Mouse (Mus musculus) hindlimb bud, embryonic 11.5 days (tissue): ENCODE measurements around the gene Tssk4.

Source experiments
- DNase-seq: peaks from one replicate; pipeline ENCODE4 v3.0.0-alpha.2; 2012; ENCODE audit warnings: low read depth, low spot score; ENCODE audit errors: extremely low spot score

Tssk4 gene

DNA sequence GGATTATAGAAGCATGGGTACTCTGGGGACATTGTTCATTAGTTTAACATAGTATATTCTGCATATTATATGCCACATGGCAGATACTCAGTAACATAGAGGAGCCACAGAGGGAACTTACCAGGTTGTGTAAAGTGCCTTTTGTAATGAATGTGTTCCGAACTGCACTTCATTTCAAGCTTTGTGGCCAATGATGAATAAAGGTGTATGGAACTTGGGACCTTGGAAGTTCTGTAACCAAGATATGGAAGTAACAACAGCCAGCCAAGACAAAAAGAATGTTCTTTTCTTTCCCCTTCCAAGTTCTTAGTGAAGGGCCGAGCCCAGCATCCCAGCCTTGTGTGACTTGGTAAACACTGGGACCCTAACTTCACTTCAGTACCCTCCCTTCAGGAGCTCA is at the start of gene Tssk4:
TSS of gene Tssk4 (plus strand) at position 301 of the 400 bp plus-strand sequence.
- no peak for DNase-seq

DNA sequence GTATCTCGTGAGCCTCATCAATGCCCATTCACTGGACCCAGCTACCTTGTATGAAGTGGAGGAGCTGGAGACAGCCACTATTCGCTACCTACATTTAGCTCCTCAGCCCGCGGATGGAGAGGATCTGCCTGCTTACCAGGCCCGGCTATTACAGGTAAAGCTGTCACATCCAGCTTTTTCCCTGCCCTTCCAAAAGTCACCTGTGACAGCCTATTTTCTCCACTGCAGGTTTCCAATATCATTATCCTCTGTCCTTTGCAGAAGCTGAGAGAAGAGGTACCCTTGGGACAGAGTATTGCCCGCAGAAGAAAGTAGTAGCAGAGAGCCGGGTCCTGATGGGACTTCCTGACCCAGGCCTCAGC is 46.7 kb upstream of the Tssk4 start, which contains the start of gene Irf9:
TSS of gene Irf9 (plus strand) at position 301 of the 362 bp plus-strand sequence.
- DNase-seq = no peak

DNA sequence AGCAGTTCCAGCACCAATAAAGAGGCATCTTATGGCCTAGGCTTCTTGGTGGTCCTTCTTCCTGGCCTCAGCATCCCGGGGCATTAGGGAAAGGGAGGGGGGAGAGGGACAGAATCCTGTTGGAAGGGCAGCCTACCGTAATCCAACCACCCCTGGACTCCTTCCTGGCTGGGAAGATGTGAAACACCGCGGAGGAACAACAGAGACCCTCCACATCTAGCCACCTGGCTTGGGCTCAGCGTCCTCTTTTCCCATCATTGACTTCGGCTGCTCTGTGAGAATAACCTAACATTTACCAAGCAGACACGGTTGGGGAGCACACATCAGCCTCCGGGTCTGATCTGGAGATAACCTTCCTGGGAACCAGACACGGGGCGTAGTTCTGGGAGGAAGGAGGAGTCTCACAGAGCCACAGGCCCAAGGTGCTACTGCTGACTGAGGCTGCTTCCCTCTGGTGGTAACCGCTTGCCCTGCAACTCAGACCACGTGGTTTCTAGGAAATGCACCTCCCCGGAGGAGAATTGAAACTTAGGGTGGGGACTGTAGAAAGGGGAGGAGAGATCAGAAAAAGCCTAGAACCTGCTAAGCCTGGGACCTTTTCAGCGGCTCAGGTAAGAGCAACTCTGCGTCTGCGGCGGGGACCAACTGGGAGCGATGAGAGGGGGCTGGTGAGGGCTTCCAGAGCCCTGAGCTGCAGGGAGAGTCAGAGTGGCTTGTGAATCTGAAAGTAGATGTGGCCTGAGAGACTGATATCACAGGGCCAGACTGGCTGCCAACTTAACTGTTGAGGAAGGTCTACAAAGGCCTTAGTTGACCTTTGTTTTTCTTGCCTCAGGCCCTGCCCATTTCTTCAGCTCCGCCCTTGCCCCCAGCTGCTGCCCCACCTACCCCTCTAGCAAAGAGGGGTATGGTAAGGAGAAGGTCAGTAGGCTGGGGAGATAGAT is 46.1 kb upstream of the Tssk4 start:
- DNase-seq = peak; percentile 52

DNA sequence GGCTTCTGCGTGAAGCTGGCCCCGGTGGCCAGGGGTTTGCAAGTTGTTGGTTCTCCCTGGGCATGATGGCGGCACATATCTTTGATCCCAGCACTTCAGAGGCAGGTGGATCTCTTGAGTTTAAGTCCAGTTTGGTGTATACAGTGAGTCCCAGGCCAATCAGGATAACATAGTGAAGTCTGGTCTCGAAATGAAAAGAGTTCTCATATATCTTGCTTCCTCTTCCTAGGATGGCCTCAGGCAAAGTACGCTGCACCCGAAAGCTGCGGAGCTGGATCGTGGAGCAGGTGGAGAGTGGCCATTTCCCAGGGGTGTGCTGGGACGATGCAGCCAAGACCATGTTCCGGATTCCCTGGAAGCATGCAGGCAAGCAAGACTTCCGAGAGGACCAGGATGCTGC is 45.2 kb upstream of the Tssk4 start:
- no peak for DNase-seq

DNA sequence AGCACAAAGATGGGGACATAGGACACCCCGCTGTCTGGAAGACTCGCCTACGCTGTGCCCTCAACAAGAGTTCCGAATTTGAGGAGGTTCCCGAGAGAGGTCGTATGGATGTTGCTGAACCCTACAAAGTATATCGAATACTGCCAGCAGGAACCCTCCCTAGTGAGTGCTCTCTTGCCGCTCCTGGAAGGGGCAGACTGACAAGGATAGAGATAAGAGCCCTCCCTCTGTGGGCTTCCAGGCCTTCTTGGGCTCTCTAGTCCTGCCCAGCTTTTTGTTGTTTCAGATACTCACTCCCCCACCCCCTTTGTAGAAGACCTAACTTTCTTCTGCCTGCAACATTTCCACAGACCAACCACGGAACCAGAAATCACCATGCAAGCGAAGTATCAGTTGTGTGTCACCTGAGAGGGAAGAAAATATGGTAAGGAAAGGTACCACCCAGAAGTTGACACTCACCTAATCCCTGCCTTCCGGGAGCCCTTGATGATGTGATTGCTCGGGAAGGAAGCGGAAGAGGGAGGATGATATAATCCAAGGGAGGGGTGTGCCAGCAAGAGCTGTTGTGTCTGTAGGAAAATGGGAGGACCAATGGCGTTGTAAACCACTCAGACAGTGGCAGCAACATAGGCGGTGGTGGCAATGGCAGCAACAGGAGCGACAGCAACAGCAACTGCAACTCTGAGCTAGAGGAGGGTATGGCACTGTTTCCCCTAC is 44.1 kb upstream of the Tssk4 start:
- DNase-seq = no peak

DNA sequence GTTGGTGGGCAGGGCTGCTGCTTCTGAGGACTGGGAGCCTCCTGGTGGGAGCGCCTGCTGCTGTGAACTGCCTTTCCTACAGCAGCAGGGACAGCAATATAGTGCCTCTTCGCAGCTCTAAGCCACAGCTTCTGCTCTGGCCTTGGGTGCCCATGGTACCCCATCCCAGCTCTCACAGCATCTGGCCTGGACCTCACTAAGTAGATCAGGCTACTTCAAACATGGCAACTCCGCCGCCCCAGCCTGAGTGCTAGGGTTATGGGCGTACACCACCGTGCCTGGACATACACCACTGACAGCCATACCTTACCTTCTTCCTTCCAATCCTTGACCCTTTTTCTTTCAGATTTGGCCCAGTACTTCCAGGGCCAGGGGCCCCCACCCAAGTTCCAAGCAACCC is 41.6 kb upstream of the Tssk4 start:
- no peak for DNase-seq

DNA sequence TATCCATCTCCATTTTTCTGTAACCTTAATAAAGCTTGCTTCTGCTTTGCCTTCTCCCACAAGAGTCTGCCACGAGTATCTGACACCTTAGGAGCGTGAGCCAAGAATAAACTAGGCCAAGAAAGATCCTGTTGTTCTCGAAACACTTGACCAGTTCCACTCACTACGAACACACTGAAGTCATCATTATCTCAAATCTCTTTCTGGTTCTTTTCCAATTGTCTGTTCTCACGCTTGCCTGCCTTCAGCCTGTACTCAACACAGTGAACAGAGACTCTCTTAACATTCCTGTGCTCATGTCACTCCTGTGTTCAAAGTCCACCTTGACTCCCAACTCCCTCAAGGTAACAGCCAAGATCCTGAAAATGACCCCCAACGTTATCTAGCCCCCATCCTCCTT is 36.6 kb upstream of the Tssk4 start:
- no peak for DNase-seq

DNA sequence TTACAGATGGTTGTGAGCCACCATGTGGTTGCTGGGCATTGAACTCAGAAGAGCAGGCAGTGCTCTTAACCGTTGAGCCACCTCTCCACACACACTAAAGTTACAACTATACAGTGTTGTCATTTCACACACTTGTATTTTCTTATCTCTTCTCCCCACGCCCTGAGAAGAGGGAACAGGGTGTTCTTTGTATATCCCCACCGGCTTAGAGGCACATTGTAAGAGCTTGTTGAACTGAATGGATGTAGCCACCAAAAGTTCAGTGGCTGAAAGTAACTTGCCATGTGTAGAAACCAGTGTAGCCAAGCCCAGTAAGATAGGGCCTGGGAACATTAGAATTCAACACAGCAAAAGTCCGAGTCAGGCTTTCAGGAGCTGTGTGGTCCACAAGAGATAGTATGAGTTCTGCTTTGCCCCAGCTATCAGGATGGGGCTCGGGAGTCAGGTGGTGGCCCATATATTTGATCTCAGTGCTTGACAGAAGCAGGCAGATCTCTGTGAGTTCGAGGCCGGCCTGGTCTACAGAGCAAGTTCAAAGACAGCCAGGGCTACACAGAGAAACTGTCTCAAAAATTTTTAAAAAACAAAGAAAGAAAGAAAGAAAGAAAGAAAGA is 35.3 kb upstream of the Tssk4 start:
- DNase-seq = no peak

DNA sequence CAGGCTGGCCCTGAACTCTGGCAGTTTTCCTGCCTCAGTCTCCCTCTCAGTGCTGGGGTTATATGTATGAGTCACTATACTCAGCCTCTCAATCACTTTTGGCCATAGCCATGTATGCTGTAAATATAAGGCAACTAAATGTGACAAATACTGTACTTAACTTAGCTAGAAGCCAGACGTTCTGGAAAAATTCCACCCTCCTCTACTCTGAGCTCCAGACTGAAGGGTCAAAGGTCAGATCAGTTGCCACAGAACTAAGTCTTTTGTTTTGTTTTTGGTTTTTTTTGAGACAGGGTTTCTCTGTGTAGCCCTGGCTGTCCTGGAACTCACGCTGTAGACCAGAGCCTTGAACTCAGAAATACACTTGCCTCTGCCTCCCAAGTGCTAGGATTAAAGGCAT is 34.1 kb upstream of the Tssk4 start:
- DNase-seq = no peak

DNA sequence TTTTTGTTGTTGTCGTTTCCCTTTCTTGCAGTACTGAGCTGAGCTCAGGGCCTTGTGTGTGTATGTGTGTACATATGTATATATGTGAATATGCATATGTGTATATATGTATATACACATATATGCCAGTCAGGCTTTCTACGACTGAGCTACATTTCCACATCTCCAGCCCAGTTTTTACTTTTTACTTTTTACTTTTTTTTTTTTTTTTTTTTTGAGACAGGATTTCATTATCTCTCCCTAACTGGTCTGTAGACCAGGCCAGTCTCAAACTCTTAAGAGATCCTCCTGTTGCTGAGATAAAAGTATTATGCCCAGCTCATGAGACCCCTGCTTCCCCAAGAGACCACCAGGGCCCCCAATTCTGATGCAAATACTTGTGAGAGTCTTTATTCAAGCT is 33.1 kb upstream of the Tssk4 start:
- DNase-seq = no peak

DNA sequence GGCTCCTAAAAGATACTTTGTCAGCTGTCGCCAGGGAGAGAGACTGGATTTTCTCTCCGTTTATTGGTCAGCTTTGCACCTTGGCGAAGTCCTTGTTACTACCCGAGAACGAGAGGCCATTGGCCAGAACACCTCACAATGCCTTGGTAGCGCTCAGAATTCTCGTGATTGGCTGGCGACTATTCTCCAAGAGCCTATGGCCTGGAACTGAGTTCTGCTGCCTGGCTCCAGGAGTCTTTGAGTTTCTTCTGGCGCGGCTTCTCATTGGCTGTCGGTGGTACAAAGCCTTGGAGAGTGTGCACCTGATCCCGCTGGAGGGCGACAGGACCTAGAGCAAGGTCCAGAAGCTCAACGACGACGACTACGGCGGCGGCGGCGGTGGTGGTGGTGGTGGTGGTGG is 32.2 kb upstream of the Tssk4 start, which contains the start of gene Rec8:
TSS of gene Rec8 (plus strand) at position 216 of the 400 bp plus-strand sequence.
- no peak for DNase-seq

DNA sequence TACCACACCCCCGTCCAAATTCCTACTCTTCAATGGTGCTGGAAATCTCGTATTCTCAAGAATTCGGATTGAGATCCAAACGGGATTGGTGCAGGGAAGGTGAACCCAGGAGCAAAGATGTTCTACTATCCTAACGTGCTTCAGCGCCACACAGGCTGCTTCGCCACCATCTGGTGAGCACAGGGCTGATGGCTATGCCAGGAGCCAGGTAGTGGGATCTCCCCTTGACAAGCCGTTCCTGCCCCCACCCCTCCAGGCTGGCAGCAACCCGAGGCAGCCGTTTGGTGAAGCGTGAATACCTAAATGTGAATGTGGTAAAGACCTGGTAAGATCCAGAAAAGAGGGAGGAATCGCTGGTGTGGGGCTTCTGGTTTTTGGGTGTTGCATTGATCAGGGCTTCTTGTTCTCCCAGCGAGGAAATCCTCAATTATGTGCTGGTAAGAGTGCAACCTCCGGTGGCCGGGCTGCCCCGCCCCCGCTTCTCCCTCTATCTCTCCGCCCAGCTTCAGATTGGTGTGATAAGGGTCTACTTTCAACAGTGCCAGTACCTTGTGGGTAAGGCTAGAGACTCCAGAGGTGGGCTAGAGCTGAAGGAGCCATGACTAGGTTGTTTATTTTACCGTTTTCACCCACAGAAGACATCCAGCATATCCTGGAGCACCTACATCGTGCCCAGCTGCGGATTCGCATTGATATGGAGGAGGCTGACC is 31.3 kb upstream of the Tssk4 start:
- no peak for DNase-seq

DNA sequence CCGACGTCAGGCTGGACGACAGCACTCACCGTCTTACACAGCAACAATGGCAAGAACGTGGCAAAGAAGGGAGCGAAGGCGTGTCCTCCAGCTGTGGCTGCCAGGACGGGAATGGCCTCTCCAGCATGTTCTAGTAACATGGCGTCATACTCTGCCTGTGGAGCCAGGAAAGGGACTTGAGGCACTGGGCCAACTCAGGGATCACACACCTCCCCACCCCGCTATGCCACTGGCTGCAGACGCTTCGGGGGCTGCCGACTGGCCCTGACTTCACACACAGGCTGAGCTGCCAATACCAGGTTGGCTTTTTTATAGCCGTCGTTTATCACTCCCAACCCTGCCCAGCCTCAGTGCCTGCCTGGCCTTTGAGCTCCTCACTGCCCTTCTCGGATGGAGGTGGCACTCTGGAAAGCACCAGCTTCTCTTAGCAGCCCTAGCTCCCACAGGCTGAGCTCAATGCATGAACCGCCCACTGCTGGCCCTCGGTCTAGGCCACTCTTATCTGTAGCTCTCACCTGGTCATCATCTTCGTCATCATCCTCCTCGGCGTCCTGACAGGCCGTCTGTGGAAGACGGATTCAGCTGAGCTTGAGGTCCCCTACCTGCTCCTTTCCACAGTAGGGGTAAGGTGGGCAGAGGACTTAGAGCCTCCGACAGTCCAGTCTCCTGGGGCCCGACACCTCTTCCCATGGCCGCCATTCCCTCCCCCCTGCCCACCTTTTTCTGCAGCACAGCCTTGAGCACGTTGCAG is 21.7 kb upstream of the Tssk4 start:
- DNase-seq = no peak

DNA sequence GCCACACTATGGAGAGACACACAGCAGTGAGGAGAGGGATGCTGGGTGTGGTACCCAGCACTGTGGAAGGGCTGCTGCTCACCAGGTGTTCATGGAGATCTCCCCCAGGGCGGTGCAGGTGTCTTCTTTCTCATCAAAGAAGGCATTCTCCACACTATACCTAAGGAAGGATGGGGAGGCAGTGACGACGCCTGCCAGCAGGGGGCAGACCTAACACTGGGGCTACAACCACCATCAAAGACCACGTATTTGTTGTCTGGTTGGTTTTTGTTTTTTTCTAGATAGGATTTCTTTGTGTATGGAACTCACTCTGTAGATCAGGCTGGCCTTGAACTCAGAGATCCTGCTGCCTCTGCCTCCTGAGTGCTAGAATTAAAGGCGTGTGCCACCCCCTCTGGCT is 20.7 kb upstream of the Tssk4 start:
- DNase-seq = no peak

DNA sequence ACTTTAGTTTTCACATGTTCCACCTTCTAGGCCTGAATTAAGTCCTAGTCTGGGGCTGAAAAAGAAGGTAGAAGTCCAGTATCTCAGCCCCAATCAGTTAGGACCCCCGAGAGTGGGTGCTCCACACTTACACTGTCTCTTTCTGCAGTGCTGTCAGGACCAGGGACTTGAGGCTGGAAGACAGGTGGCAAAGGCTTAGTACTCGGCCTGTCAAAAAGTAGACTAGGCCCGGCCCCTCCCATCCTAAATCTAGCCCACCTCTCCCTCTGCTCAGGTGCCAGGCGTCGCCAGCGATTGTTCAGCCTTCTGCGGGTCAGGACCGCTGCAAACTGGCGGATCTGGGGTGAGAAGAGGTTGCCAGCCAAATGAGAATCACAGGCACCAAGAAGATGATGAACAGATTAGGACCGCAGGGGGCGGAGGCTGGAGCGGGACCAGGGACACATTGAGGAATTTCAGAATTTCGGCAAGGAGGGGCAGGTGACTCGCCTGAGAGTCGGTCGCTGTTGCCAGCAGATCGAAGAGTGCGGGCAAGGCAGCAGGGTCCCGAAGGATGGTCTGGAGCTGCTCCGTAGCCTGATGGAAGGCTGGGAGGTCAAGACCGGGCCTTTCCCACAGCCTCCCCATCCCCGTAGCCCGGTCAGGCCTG is 15.0 kb upstream of the Tssk4 start:
- no peak for DNase-seq

DNA sequence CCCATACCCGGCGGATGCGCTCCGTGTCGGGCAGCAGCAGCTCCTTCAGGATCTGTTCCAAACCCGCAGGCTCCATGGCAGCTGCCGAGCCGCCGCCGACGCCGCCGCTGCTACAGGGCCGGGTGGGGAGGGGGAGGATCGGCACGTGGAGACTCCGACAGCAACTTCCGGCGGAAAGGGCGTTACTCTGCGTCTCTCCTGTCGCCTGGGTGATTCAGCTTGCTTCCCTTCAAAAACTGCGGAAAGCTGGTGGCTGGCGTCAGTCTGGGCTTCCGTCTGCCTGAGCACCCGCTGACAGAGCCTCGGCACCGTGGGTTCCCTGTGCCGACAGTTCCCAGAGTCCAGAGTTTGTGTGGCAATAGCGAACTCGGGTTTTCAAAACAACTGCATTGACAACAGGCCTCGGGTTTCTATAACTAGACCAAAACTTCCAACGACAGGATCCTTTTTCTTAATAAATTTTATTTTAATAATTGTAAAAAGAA is 14.4 kb upstream of the Tssk4 start, which contains the start of gene Ipo4:
TSS of gene Ipo4 (minus strand) at position 435 of the 485 bp plus-strand sequence.
- peak; percentile 57 for DNase-seq

DNA sequence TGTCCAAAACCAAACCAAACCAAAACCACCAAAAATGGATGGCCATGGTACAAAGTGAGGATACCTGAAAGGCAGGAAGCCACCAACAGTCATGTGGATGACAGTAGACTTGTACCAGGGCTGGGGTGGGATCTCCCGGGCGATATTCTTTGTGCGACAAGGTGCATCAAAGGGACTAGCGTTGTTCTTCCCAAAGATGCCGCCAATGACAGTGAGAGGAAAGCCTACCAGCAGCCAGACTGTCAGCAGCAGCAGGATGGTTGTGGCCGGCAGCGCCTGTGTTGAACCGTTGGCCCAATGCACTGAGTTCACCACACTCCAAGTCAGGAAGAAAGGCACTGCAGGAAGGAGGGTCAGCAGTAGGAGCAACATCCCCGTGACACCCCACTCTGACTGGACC is 12.2 kb upstream of the Tssk4 start, which contains the start of gene Gm49378:
TSS of gene Gm49378 (minus strand) at position 101 of the 400 bp plus-strand sequence.
- no peak for DNase-seq

DNA sequence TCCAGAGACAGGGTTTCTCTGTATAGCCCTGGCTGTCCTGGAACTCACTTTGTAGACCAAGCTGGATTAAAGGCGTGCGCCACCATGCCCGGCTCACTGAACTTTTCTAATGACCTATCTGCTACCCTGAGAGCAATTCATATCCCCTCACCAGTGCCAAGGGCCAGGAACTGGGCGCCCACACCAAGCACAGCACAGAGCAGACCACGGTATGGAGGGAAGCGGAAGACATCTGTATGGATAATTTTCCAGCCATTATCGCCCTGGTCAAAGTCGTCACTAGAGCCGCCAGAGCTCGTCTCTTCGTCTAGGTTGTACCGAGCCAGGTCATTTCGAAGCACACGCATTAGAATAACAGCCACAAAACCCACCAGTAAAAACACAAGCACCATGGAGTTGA is 9.2 kb upstream of the Tssk4 start:
- no peak for DNase-seq

DNA sequence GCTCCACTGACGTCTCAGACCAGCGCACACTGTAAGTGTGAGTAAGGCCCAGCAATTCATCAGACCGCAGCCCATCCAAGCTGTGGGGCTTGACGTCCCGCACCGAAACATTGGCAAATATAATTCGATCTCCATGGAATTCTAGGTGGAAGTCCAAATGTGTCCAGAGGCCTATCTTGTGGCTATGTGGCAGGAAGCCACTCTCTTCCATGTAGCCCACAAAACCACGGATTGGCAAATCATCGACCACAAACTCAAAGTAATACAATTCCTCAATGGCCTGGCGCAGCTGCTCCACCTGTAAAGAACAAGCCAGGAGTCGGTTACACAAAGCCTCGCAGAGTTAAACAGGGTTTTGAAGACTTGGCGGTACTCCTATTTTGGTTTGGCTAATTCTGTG is 8.7 kb upstream of the Tssk4 start:
- DNase-seq = no peak

DNA sequence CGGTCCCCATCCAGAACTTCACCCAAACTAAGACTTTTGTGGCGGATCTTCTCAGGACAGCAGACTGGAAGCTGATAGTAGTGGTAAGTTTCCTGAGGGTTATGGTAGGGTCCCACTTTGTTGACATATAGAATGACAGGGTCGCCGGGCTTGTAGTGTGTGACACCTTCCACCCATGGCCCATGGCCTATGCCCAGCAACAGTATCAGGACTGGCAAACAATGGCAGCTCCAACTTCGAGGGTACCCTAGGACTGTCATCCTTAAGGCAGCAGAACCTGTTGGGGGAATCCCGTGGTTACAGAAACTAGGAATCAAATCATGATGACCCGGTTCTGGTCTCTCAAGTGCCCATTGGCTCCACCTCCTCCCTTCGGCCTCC is 7.3 kb upstream of the Tssk4 start:
- DNase-seq = no peak
